Mouse (Mus musculus) thymus, postnatal 10 days (tissue): ENCODE results near the gene A230072I06Rik.

Experiments used
- DNase-seq, 2 experiments: peaks; one replicate each; pipeline ENCODE4 v3.0.0; 2021; ENCODE audit warnings: low spot score in 2 of 2

The A230072I06Rik gene

DNA sequence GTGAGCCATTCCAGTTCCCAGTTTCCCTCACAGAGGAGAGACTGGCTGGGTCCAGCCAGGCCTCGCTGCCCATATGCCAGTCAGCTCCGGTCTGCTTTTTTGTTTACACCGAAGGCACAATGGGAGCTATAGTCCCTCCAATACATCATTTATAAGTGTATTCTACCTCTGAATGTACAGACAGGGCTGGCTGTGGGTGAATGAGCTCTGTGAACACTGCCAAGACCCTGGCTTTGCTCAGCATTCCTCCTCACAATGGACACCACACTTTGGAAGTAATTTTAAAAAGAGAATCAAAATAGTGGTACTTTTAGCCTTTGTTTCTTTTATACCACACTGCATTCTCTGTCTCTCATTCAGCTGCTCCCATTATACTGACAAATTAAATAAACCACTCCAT is 44.6 kb downstream of the A230072I06Rik start:
- DNase-seq: no peak

DNA sequence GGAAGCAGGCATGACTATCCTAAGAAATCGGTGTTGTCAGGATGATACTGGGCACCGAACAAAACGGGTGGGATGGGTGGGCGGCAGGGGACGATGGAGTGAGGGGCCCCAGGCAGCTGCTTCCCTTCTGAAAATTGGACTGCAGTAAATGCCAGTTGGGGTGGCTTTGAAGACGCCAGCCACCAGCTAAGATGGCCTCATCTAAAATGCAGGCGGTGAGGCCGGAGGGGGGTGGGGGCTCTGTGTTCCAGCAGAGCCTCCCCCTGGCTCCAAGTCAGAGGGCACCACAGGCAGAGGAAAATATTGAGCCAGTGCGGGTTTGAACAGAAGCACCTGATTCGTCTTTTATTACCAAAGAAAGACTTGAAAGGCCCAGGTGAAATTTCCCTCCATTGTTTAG is 45.9 kb downstream of the A230072I06Rik start:
- DNase-seq: no peak

DNA sequence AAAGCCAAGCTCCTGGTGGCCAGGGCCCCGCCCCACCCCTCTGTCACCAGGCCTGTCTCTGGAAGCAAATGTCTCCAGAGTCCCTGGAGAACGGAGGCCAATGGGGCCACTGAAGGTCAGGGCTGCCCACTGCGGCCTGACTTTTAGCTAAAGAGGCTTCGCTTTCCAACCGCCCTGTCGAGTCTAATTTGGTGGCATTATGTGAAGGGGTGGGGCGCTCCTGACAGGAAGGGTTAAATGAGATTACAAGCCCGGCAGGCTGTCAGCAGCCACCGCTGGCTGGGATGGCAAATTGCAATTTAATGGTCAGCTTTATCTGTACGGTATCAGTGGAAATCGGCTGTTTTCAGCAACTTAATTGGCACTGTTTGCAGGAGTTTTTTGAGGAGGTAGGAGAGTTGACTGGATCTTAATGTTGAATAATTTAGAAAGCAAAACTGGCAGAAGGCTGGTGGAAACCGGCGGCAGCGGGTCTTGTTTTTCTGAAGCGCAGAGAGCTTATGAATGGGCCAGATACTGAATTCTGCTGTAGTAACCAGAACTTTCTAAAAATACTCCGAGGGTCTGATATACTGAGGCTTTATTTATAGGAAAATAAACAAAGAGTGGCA is 46.5 kb downstream of the A230072I06Rik start:
- DNase-seq: no peak

DNA sequence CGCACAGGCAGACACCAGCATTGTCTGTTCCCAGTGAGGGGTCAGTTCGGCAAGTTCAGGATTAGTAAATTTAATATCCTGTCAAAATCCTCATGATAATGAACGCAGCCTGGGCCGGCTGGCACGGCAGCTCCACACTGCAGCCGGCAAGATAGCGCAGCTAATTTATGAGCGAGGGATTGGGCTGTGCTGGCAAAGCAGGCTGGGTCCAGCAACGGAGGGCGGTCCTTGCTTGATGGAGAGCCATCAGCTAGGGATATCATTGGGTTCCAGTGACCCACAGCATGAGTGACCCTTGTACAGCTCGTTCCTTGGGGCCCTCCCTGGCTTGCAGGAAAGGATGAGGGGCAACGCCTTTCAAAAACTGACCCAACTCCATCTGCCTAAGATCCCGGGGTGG is 48.6 kb downstream of the A230072I06Rik start:
- no peak for DNase-seq

DNA sequence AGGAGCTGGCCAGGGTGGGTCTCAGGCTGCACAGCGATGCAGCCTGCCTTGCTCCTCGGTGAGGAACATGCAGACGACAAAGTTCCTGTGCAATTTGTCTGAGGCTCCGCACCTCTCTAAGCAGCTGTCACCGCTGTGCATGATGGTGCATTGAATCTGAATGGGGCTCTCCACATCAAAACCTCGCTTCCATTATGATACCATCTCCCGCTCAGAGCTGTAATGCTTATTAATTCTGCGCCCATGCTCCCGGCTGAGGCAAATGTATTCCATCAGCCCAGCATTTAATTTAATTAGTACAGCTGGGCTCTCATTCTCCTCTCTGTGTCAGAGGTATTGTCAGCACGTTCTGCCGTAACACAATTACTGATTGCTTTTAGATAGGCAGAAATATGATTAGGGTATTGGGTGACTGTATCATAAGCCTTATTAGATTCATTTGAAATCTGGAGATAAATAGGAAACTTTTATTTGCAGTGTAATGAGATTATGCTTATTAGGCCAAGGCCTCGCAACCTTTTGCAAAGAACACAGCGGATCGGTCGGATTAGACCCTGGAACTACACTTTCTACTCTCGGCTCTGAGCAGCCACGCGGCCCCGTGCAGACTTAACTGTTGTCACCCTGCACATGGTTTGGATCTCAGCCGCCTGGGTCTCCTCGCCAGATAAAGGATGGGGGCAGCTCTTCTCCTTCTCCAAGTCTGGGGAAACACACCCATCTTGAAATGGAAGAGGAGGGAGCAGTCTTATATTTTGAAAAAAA is 49.3 kb downstream of the A230072I06Rik start:
- no peak for DNase-seq

DNA sequence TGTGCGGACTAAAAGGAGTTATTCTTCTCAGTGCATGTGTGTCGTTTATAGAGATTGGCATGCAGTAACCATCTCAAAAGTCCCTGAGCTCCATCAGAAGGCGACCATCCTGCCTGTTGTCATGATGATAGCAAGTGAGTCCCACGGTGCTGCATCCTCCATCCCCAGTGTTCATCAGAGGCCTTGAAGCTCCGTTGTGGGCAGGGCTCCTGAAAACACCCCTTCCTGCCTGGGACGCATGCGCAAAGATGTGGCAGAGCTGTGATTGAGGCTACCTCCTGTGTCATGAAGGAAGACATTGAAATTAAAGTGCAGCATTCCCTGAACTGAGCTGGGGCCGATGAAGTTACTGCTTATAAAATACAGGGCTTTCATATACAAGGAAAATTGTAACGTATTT is 49.9 kb downstream of the A230072I06Rik start:
- no peak for DNase-seq

DNA sequence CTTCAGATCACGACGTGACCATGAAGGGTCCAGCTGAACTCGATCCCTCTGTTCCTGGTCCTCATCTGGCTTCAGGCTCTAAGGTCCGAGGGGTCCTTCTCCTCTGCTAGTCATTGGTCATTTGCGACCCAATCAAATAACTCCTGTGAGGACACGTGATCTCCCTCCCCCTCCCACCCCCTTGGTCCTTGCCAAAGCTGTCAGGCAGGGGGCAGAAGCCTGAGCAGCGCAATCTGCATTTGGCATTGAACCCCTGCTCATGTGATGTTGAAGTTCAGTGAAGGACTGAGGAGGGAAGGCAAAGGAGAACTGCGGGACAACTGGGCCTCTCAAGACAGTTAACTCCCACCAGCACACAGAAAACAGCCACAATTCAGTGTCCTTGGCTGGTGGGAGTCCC is 51.4 kb downstream of the A230072I06Rik start:
- no peak for DNase-seq
